32 mouse cellular contexts compared by ENCODE assay signal in genomic region chr16:57399566-57399965, GRCm38 (mm10). TPM values are rescaled to one million over a fixed set of nuclear protein-coding genes. Genes with fewer than 3 reads are reported as not detected.
DNase-seq lines count a peak whose midpoint lies in the region; ATAC-seq lines count a peak whose summit lies in the region.
"Had no signal": no experiment of that assay in that cellular context is flagged by ENCODE, and none has a peak within 500 bp of the region (broad histone marks: within the 10 kb centered on the region; RNA-seq: fewer than 3 reads in every experiment).

No protein-coding gene starts in this region.

- H3K4me3 ChIP-seq in limb, embryonic 10.5 days = no peak overlapping the region
- H3K4me3 ChIP-seq: embryonic facial prominence, embryonic 12.5 days; forebrain, embryonic 10.5 days; forebrain, embryonic 15.5 days; gastrocnemius, adult 2 months; heart, embryonic 13.5 days; layer of hippocampus, adult 2 months; left cerebral cortex, adult 2 months; limb, embryonic 15.5 days; liver, embryonic 13.5 days; midbrain, embryonic 10.5 days; midbrain, embryonic 15.5 days had no signal

- H3K27me3 ChIP-seq in limb, embryonic 10.5 days (ENCODE audit: low read depth, poor library complexity, severe bottlenecking) = no peaks in the 10 kb centered on the region
- H3K27me3 ChIP-seq: embryonic facial prominence, embryonic 12.5 days; forebrain, embryonic 15.5 days; heart, embryonic 13.5 days; limb, embryonic 15.5 days; liver, embryonic 13.5 days; midbrain, embryonic 15.5 days had no signal

- no peaks in the 10 kb centered on the region for H3K9me3 ChIP-seq in limb, embryonic 10.5 days (replicated peaks)
- H3K9me3 ChIP-seq: embryonic facial prominence, embryonic 12.5 days; forebrain, embryonic 10.5 days; forebrain, embryonic 15.5 days; heart, embryonic 13.5 days; limb, embryonic 15.5 days; liver, embryonic 13.5 days; midbrain, embryonic 10.5 days; midbrain, embryonic 15.5 days had no signal

- H3K4me1 ChIP-seq in limb, embryonic 10.5 days = peaks cover 56% of the 10 kb centered on the region
- H3K4me1 ChIP-seq: forebrain, embryonic 15.5 days; liver, embryonic 13.5 days; midbrain, embryonic 15.5 days had no signal

- peak; percentile 44 for DNase-seq in CD4-positive, CD25-positive, alpha-beta regulatory T cell, adult 2 months (ENCODE audit: low read depth, low spot score)
- no peak for DNase-seq in limb, embryonic 10.5 days (ENCODE audit: low spot score)
- DNase-seq in thymus, postnatal 14 days = peak; percentile 41
- DNase-seq in left cerebral cortex, postnatal 4 days = no peak
- no peak for DNase-seq in kidney, adult 8-10 months
- DNase-seq in lung, postnatal 25 days (ENCODE audit: low spot score) = no peak
- DNase-seq: adrenal gland, adult 8-10 months; cerebellum, adult 9-11 months; embryo, embryonic 11 days; gastrocnemius, adult 2 months; gastrocnemius, postnatal 36 days; heart, adult 18-20 months; heart, postnatal 10 days; kidney, adult 18-20 months; kidney, postnatal 36 days; liver, embryonic 13.5 days; lung, embryonic 14.5 days; lung, postnatal 14 days; right cerebral cortex, adult 18-20 months; right cerebral cortex, postnatal 4 days had no signal

- WGBS in limb, embryonic 10.5 days = 83% methylated on average over 10 of the region's 10 CpGs

- H3K27ac ChIP-seq in limb, embryonic 10.5 days = 0 out of 2 replicates have a peak overlapping the region, but pooled peaks have one; percentile 31
- H3K27ac ChIP-seq: embryonic facial prominence, embryonic 12.5 days; forebrain, embryonic 10.5 days; forebrain, embryonic 15.5 days; heart, embryonic 13.5 days; hindbrain, embryonic 14.5 days; layer of hippocampus, adult 2 months; left cerebral cortex, adult 2 months; limb, embryonic 15.5 days; liver, embryonic 13.5 days; midbrain, embryonic 10.5 days; midbrain, embryonic 15.5 days had no signal

- no peaks in the 10 kb centered on the region for H3K36me3 ChIP-seq in limb, embryonic 10.5 days
- H3K36me3 ChIP-seq: embryonic facial prominence, embryonic 12.5 days; forebrain, embryonic 10.5 days; forebrain, embryonic 15.5 days; heart, embryonic 13.5 days; limb, embryonic 15.5 days; liver, embryonic 13.5 days; midbrain, embryonic 10.5 days; midbrain, embryonic 15.5 days had no signal

- ATAC-seq in CD4-positive, CD25-positive, alpha-beta regulatory T cell, adult 4 months = no peak
- ATAC-seq: inflammation-experienced regulatory T-cells, adult 6 months had no signal

- intact Hi-C loops in left cerebral cortex, postnatal 4 days (cut with DNase I) = loop anchor here (5.0 to 10.0 kb wide), 2 partner anchors 157 to 195 kb away; no protein-coding TSS in a partner anchor

RNA-seq across cellular contexts. Expression of gene Filip1l, which starts 46.7 kb away (rescaled TPM):
- 10 to 100 TPM; 14.2 to 14.9 TPM for polyA plus RNA-seq in CD4-positive, CD25-positive, alpha-beta regulatory T cell, adult 4 months (2017; shearing (Covaris generic))
- 10.7 and 14.4 TPM in 2 replicates for polyA plus RNA-seq in limb, embryonic 10.5 days (2016; fragmentation: Nextera tagmentation; extraction: Ambion mirVana)
- total RNA-seq in left cerebral cortex, postnatal 4 days (2021) = 1 to 10 TPM; 2.9 to 3.0 TPM

Comparison
In these comparisons a context has a peak if more than half of its experiments do, and no peak if none do; other contexts are left out.
1. DNase-seq: peak in CD4-positive, CD25-positive, alpha-beta regulatory T cell, adult 2 months (single experiment) and thymus, postnatal 14 days (single experiment); none in limb, embryonic 10.5 days (single experiment), left cerebral cortex, postnatal 4 days (single experiment), kidney, adult 8-10 months (0 of 2) and lung, postnatal 25 days (single experiment).